Mouse (Mus musculus): Measurements from ENCODE around the gene Ly6g5c.
A peak's percentile ranks its signal among the peaks of the same experiment; 100 is the strongest.

Gene Ly6g5c

DNA sequence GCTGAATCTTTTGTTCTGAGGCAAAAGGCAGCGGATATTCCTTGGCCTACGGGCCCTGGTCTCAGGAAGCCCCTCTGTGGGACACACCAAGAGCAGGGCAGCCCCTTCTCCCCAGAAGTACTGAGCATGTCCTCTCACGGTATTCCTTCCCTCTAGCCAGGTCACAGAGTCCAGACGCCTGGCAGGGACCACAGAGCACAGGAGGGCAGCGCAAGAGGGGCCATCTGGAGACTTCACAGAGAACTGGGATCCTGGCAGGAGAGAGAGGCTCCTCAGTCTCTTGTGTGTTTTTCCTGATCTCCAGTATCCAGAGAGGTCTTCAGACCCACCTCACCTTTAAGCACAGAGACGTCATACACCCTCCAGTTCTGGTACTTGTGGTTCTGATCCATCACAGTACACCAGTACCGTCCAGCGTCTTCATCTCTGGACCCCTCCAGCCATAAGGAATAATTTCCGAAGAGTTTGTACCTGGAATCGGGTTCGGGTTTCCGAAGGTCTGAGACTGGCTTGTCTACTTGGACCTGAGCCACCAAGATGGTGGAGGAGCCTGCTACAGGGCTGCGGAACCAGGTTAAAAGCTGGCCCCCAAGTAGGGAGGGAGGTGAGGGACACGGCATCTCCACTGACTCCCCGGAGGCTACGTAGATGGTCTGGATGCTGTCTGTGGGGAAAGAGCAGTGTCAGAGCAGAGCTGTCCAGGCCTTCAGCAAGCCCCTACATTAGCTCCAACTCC lies 25.1 kb upstream of the Ly6g5c start:
- no peak for DNase-seq

DNA sequence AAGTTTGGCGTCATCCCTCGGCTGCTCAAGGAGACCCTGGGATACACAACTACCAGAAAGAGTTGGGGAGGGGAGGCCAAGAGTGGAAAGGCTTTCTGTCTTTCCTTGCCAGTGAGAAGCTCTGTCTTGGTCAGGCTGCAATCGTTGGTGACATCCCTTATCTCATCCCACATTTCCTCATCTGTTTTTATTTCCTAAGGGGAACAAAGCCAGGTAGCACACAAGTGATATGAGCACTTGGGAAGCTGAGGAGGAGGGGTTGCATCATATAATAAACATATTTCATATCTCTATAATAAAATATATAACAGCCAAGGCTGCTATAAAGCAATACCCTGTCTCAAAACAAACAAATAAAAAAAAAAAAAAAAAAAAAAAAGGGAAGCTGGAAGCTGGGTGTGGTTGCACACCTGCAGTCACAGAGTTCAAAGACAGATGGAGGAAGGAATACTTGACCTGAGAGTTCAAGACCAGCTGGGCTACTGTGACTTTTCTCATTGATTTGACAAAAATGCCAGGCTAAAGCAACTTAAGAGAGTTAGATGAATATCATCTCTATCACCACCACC lies 24.1 kb upstream of the Ly6g5c start:
- DNase-seq: no peak

DNA sequence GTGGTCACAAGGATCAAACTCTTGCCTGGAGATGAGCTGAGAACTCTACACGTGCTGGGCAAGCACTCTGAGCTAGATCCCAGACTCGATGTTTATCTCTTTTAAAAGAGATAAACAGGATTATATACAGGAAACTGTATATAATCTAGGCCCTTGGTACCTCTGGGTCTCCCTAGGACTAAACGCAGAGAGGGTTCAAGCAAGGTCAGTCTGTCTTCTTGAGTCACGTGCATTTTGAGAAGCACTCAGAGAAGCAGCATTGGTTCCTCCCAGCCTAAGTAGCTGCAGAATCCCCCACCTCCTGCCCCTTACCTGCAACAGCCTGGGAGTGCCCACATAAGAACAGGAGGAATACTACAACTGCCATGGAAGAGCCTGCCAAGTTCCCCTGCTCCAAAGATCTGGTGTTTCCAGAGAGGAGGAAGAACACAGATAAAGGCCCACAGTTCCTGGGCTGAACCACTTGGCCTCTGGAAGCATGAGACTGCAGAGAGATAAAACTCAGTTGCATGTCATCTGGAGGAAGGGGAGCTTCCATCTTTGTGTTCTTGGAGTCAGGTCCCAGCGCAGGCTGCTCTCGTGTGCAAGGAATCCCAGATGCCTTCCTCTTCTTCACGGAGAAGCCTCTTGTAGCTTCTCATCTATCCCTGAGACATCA lies 22.7 kb upstream of the Ly6g5c start, which contains the start of gene Ly6g6f:
Gene Ly6g6f, minus strand, starts transcription at position 403 of the 658 bp plus-strand sequence.
- DNase-seq: no peak

DNA sequence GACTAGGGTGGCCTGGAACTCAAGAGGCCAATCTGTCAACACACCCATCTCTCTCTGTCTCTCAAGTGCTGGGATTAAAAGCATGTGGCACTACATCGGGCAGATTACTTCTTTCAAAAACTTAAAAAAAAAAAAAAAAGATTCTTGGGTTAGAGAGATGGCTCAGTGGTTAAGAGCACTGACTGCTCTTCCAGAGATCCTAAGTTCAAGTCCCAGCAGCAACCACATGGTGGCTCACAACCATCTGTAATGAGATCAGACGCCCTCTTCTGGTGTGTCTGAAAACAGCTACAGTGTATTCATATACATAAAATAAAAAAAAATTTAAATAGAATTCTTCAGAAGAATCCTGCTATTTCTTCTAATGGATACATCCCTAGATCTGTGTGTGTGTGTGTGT lies 19.9 kb upstream of the Ly6g5c start:
- DNase-seq: peak in 1 of 2 experiments; percentile 4

DNA sequence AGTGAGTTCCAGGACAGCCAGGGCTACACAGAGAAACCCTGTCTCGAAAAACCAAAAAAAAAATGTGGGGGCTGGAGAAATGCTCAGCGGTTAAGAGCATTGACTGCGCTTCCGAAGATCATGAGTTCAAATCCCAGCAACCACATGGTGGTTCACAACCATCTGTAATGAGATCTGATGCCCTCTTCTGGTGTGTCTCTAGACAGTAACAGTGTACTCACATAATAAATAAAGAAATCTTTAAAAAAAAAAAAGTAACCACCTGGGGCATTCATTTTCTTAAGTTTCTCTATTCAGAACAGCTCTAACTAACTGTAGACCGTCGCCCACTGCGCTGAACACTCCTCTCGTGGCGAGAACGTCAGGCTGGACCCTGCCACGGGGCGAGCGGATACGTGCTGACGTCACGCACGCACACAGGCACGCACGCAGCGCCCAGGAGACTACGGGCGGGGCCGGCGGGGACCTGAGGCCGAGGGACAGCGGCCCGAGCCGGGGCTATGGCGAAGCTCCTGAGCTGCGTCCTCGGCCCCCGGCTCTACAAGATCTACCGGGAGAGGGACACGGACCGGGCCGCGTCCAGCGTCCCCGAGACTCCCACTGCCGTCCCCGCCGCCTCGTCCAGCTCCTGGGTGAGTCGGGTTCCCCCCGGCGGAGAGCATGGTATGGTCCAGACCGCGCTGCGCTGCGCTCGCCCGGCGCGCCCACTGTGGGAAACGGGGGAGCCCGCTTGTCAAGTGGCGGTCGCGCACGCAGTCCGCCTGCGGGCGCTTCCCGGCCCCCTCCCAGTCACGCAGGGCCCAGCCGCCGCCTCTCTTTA lies 19.0 kb upstream of the Ly6g5c start, which contains the start of gene Abhd16a:
Gene Abhd16a, plus strand, starts transcription at position 439 of the 820 bp plus-strand sequence.
- peak; percentile 93 to 96 for DNase-seq

DNA sequence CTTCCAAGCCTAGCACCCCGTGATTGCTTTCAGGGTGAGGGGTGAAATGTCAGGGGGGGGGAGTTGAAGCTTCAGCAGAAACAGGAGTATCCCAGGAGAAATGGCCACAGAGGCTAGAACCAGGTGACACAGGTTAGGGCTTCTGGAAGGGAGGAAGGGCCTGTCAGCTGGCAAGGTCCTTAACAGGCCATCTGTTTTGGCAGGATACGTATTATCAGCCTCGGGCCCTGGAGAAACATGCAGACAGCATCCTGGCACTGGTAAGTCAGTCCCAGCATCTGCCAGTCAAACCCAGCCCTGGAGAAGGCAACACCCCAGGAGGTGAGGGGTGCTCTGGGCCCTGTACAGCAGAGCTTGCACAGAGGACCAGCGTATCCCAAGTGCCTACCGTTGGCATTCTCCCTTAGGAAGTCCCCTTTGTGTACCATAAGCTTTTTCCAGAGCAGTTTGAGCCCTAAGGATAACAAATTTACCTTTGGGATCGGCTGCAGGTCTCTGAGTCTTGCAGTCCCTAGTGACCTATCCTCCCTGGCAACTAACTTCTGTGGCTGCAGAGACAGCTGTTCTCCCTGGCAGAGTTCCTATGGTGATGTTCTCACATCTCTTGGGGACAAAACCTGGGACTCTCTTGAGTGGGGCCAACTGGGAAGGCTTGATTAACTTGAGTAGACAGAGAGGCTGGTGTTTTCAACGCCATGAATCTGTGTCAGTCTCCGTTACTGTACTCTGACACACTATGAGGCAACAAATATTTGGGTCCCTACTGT lies 17.7 kb upstream of the Ly6g5c start:
- peak in 1 of 2 experiments; percentile 6 for DNase-seq

DNA sequence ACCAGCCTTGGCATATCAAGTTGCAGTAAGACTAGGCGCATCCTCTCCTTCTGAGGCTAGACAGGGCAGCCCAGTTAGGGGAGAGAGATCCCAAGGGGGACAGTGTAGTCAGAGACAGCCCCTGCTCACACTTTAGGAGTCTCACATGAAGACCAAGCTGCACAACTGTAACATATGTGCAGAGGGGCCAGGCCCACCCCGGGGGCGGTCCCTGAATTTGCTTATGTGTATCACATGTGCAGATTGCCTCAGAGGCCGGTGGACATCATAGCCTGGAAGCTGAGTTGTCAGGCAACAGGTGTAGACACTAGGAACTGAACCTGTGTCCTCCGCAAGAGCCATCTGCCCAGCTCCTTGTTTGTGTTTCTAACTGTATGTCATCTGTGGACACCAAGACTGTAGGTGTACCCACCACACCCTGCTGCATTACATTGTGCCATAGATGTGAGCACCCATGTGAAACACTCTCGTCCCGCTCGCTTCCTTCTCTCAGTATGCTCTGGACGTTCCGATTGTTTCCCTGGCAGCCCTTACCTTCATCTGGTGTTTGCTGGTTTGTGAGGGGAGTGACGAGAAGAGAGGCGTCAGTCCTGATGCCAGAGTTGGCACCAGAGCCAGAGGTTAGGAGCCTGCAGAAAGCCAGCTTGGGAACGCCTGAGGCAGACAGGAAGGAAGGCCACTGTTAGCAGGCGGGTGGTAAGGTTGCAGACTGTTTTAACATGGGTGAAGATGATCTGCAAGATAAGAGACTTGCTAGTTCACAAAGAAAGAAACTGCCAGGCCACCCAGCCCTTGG lies 15.5 kb upstream of the Ly6g5c start:
- peak; percentile 33 to 55 for DNase-seq

DNA sequence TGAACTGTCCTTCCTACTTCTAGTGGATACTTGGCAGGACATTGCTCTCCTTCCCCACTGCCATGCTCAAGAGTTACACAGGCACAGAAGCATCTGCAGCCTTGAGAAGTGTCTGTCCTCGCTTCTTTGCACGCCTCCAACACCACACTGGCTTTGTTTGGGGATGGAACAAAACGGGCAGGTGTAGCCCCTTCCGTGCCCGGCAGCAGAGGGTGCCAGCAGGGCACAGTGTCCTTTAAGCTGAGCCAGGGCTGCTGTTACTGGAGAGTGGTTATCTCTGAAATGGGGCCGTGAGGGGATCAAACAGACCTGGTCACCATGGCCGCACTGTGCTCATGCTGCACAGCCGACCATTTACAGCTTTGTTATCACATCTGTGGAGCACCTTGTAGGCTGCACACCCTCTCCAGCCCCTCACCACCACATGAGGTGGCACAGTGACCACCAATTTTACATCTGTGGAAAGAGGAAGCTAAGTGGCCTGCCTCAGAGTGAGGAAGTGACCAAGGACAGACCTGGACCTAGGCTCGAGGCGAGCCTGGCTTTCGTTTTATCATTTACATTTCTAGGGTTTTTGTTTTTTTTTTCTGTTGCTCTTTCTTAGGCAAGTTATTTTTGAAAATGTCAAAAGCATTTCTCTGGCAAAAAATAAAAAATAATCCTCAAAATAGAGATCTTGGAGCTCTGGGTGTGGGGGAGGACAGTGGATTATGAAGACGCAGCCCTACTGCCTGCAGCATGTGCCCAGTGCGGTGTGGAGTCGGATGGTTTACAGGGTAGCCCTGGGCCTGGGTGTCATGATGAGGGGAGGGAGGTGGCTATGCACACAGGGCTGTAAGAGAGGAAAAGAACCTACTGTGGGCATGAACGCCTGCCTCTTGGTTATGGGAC lies 13.4 kb upstream of the Ly6g5c start:
- DNase-seq: no peak

DNA sequence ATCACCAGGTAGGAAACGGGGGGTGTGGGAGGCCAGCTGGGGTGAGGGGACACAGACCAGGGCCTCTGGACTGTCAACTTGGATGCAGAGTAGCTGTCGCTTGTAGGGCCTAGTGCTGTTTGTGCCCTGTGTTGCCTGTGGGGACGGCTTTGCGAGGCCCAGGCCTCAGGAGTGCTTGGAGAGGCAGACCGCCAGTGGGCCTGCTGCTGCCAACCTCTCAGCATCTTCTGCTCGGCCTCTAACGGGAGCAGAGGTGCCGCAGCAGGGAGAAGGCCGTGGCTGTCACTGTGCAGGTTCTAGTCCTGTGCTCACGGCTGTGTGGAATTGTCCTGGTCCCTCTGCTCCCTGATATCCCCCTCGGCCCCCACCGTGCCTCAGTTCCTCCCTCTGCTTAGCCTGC lies 11.5 kb upstream of the Ly6g5c start:
- no peak for DNase-seq

DNA sequence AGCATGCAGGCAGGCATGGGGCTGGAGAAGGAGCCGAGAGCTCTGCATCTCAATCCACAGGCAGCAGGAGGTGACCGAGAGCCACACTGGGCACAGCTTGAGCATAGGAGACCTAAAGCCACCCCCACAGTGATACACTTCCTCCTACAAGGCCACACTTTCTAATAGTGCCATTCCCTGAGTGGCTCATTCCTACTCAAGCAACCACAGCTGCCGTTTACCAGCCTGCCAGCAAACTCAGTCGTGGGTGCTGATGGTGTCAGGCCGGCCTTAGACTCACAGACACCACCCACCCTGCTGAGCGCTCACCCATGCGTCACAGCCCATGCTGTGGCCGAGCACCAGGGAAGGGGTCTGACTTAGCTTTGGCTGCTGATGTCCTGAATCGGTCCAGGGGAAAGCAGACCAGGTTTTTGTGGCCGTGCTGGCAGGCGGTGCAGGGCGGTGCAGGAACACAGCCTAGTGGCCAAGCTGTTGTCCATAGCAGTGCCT lies 10.9 kb upstream of the Ly6g5c start:
- no peak for DNase-seq

DNA sequence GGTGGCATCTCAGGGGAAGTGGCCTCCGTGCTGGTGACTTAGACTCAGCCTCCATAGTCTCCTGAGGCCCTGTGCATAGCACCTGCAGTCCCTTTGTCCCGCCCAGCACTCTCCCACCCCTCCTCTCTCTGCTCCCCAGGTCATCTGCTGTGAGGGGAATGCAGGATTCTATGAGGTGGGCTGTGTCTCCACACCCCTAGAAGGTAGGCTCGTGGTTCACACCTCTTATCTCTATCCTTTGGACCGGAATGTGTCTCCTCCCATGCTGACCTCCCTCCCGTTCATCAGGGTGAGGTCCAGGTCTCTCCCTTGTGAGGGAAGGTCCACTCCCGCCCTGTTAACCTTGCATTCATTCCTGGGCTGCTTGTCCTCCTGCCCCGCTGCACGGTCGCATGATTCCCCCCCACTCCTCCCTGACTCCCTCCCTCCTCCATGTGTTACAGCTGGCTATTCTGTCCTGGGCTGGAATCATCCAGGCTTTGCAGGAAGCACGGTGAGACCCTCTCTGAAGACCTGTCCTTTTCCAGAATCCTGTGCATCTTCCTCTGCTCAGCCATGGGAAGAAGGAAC lies 7.8 kb upstream of the Ly6g5c start:
- no peak for DNase-seq

DNA sequence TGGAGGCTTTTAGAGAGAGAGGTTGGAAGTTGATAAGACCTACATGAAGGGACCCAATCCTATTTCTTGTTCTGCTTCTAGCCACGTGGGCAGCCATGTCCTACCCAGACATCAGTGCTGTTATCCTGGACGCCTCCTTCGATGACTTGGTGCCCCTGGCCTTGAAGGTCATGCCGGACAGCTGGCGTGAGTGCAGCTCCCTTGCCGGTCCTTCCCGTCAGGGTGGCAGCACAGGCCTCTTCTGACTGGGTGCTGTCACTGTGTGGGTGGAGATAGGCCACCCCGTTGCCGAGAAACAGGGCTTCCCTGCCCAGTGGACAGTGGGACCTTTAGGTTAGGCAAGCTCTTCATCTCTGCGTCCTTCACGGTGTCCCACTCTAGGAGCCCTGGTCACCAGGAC lies 6.9 kb upstream of the Ly6g5c start:
- DNase-seq: no peak

DNA sequence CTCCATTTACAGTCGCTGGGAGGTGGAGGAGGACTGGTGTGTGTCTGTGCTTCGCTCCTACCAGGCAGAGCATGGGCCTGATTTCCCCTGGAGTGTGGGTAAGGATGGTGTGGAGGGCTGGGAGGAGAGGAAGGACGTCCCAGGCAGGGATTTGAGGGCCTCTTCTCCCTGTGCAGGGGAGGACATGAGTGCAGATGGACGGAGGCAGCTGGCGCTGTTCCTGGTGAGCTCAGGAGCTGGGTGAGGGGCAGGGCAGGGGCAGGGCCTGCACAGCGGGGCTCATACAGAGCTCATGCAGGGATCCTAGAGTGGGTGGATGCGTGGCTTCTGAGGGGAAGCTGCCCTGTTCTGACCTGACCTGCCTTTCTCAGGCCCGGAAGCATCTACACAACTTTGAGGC lies 5.8 kb upstream of the Ly6g5c start:
- no peak for DNase-seq

DNA sequence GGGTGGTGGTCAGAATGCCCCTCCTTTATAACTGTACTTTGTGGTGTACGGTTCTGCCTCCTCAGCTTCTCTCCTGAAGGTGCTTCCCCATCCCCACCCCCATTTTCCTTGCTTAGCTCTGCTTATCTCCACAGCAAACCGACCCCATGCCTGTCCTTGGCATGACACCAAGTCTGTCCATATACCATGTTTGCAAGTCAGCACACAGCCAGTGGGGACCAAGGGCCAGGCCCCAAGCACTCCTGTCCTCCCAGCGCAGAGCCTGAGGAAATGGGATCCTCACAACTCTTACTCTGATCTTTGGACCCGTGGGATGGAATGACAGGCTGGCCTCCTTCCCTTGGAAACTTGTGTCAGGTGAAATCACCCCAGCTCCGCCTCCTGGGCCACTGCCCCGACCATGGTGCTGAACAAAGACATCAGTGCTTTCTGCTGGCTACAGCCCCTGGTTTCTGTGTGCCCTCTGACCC lies 4.8 kb upstream of the Ly6g5c start:
- DNase-seq: no peak

DNA sequence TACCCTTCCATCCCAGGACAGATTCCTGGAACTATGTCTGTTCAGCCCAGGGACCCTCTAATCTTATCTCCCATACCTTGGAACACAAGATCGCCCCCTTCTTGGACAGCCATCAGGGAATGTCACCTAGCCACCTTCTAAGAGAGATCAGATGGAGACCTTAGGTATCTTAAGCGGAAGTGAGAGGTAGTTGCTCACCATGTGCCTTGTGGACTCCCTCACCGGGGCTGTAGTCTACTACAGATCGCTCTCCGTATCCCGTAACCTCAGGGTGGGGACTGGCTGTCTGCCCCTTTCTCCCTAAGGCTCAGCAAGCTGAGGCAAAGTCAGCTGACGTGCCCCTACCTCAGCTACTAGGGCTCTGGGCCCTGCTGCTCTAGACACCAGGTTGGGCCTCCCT lies 4.0 kb upstream of the Ly6g5c start:
- no peak for DNase-seq

DNA sequence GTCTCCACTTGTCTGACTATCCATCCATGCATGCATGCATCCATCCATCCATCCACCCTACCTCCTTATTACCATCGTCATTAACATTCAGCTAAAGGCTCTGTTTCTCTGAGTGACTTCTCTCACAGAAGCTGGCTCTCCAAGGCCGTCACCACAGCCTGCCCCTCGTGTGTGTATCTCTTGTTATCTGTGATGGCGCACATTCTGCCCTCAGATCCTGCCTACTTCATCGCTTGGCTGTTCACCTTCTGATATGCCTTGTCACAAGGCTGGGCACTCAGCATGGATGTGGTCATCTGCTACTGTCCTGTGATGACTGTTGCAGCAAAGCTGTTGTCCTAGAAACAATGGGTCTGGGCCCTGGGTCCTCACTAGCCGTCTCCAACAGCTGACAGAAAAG lies 3.3 kb upstream of the Ly6g5c start:
- no peak for DNase-seq

DNA sequence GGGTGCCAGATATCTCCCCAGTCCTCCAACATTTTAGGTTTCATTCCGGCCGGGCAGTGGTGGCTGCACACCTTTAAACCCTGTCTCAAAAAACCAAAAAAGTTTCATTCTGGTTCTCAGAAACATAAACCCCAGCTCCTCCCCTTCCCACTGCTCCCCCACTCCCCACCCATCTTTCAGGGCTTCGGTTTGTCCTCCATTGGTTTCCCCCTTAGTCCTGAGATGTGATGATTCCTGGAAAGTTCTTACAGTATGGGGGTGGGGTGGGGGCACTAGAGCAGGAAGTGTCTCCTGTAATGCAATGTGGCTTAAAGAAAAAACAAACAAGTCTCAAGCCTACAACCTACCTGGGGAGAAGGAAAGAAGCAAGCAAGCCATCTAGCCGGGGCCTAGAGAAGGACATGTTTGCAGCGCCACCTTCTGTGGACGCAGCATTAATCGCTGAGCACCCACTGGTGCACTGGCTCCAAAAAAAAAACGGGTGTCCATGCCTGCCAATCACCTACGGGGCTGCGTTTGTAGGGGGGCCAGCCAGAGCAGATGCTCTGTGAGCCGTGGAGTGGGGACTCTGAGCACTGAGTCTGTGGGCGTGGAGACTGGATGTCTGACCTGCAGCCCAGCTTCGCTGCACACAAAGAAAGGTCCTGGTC lies 2.2 kb upstream of the Ly6g5c start:
- DNase-seq: peak; percentile 27 to 41

DNA sequence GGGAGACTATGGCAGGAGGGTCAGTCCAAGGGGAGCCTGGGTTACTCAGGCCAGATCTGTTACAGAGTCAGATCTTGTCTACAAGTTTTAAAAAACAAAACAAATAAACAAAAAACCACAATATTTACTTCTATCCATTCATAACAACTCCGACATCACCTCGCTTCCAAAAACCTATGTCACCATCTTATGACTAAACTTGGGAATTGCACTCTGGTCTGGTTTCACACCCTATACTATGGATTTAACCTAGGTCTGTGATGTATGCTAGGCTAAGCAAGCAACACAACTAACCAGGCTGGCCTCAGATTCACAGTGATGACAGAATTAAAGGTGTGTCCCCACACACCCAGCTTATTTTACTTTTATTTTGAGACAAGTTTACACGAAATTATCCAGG lies 1.6 kb upstream of the Ly6g5c start:
- no peak for DNase-seq

DNA sequence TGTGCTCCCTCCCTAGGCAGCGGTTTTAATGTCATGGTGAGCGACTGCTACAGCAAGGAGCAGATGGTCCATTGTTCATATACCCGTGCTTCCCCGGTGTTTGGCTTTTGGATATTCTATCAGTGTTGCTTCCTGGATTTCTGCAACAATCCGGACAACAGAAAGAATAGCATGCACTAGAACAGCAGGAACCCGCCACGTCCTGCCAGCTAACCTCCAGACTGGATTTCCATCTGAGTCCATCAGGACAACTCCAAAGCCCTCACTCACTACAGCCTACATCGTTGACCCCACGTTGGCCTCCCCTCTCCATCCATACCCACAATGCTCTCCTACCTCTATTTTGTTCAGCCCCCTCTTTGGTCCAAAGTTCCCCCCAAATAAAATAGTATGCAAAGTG lies 3.7 kb downstream of the Ly6g5c start:
- no peak for DNase-seq
